Mouse (Mus musculus): Measurements from ENCODE around the gene Gpm6b. TPM values are rescaled to one million over a fixed set of nuclear protein-coding genes. Genes with fewer than 3 reads are reported as not detected.

Gene Gpm6b
- 5.2 TPM for polyA plus RNA-seq (2021)

DNA sequence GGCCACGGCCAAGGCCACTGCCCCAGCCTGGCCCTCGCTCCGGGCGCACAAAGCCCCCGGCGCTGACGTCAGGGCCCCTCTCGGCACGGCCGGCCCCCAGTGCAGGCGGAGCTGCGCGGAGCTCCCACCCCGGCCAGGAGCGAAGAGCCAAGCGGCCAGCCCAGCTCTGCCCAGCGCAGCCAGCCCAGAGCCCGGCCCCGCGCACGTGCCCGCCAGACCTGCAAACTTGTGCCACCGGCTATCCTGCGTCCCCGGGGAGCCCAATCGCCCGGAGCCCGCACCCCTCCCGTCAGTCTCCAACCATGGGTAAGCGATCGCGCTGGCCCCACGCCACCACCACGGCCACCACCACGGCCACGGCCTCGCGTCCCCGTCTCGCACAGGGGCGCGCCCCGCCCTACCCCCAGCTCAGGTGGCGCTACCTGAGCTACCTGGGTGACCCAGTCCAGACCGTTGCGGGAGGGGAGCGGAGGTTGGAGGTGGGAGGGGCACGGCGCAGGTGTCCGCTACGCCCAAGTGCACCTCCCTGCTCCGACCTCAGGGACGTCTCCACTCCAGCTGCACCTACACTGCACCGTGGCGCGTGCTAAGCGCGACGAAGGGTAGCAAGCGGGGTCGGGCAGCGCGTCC is at the start of gene Gpm6b:
TSS of gene Gpm6b (plus strand) at position 81 of the 630 bp plus-strand sequence.
- CTCF ChIA-PET, result no interaction called here
- POLR2A ChIA-PET, result interaction anchor here (0.6 kb wide), 1 partner anchor 62 kb away, joined by 3 read pairs; no protein-coding TSS in a partner anchor
- DNase-seq (ENCODE audit: low read depth, low spot score), result no peak
- H3K27me3 ChIP-seq, result no peaks in the 10 kb centered on the region
- ATAC-seq, result peak; percentile 67
- TF ChIP-seq CTCF (IDR thresholded peaks at IDR 0.05), result no peak
- in situ Hi-C loops (cut with MboI; ENCODE audit: low pct_unique_long_range_greater_than_20kb), result no loop called here

DNA sequence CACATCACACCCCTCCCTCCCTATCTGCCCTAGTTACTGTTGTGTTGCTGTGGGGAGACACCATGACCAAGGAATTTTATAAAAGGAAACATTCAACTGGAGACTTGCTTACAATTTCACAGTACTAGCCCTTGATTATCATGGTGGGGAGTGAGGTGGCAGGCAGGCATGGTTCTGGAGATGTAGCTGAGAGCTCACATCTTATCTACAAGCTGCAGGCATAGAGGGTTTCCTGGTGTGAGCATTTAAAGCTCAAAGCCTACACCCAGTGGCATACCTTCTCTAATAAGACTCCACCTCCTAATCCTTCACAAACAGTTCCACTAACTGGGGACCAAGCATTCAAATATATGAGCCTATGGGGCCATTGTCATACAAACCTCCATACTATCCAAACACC is 42.4 kb upstream of the Gpm6b start:
- TF ChIP-seq CTCF (IDR thresholded peaks at IDR 0.05), result no peak
- DNase-seq (ENCODE audit: low read depth, low spot score) (no peak), ATAC-seq (no peak)
- no peaks in the 10 kb centered on the region for H3K27me3 ChIP-seq
- POLR2A ChIA-PET, result no interaction called here
- CTCF ChIA-PET, result interaction anchor here (1.5 kb wide), 1 partner anchor 10 kb away, joined by 4 read pairs; no protein-coding TSS in a partner anchor
- in situ Hi-C loops (cut with MboI; ENCODE audit: low pct_unique_long_range_greater_than_20kb), result no loop called here

DNA sequence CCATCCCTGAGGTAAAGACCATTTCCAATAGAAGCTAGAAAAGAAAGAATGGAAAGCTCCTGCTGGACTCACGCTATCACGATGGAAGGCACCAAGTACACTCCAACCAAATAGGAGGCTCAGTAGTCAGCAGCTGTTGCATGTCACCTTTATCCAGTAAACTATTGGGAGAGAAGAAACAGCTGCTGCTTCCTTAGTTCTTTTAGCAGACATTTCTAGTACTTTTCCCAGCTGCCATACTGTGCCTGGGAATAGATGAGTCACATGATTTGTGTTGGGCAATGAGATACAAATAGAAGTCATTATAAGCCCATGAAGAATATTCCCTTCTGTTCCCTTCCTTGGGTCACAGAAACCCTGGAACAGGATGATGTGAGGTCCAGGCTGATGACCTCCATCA is 40.4 kb upstream of the Gpm6b start:
- POLR2A ChIA-PET, result no interaction called here
- in situ Hi-C loops (cut with MboI; ENCODE audit: low pct_unique_long_range_greater_than_20kb), result no loop called here
- ATAC-seq, result no peak
- TF ChIP-seq CTCF (IDR thresholded peaks at IDR 0.05), result no peak
- no peaks in the 10 kb centered on the region for H3K27me3 ChIP-seq
- CTCF ChIA-PET, result interaction anchor here (0.9 kb wide), 1 partner anchor 8 kb away, joined by 3 read pairs; no protein-coding TSS in a partner anchor
- no peak for DNase-seq (ENCODE audit: low read depth, low spot score)

DNA sequence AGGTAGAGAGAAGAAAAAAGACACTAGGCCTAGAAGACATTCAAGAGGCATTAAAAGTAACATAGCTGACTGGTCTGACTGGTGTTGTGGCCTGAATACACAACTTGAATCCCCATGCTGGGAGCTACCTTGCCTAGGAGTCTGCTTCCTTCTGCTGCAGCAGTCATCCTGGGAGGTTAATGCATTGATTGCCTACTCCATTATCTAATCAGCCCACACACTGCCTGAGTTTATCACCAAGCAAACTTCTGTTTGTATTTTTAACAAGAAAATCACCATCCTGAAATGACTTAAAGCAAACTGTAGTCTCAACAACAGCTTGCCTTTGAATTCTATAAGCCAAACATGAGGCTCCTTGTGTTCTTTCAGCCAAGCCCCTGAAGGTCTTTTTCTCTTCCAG is 38.9 kb upstream of the Gpm6b start:
- ATAC-seq (no peak), DNase-seq (ENCODE audit: low read depth, low spot score) (no peak)
- peaks cover under 1% of the 10 kb centered on the region for H3K27me3 ChIP-seq
- ChIA-PET POLR2A (no interaction called here), CTCF (no interaction called here)
- in situ Hi-C loops (cut with MboI; ENCODE audit: low pct_unique_long_range_greater_than_20kb), result no loop called here
- no peak for TF ChIP-seq CTCF (IDR thresholded peaks at IDR 0.05)

DNA sequence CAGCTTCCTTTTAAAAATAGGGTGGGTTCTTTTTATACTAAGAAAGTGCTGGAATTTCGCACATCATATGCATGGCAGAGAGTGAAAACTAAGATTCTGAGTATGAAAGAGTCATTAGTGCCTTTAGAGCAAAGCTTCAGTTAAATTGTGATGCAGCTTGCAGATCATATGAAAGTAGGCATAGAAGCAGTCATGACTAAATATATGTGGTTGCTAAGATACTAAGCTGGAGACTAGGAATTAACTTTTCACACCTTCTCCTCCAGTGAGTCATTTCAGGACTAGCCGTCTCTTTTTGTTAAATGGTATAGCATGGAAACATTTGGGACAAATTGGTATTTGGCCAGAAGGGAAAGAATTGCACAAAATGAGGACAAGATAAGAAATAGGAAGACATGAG is 24.1 kb upstream of the Gpm6b start:
- DNase-seq (ENCODE audit: low read depth, low spot score) (no peak), ATAC-seq (no peak)
- H3K27me3 ChIP-seq, result no peaks in the 10 kb centered on the region
- no peak for TF ChIP-seq CTCF (IDR thresholded peaks at IDR 0.05)
- POLR2A ChIA-PET, result interaction anchor here (0.5 kb wide), 1 partner anchor 359 kb away, joined by 3 read pairs; no protein-coding TSS in a partner anchor
- in situ Hi-C loops (cut with MboI; ENCODE audit: low pct_unique_long_range_greater_than_20kb), result no loop called here
- CTCF ChIA-PET, result interaction anchor here (1.4 kb wide), 1 partner anchor 11 kb away, joined by 4 read pairs; no protein-coding TSS in a partner anchor

DNA sequence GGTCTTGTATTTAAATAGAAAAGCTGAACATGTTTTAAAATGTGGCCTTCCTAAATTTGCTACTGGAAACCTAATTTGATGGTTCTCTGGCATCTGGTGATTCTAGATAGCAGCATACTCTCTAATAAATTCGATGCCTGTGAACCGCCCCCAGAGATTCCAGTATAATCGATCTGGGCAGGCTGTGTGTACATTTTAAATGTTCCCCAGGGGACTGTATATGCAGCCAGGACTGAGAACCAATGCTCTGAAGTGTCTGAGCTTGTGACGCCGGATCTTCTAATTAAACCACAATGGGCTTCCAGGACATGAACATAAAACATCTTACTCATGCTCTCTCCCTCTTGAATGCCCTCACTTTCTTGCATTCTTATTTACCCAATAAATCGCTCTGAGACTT is 22.5 kb upstream of the Gpm6b start:
- ChIA-PET CTCF (interaction anchor here (0.6 kb wide), 1 partner anchor 1009 kb away, joined by 3 read pairs; no protein-coding TSS in a partner anchor), POLR2A (no interaction called here)
- no peak for TF ChIP-seq CTCF (IDR thresholded peaks at IDR 0.05)
- DNase-seq (ENCODE audit: low read depth, low spot score) (no peak), ATAC-seq (no peak)
- in situ Hi-C loops (cut with MboI; ENCODE audit: low pct_unique_long_range_greater_than_20kb), result no loop called here
- H3K27me3 ChIP-seq, result no peaks in the 10 kb centered on the region

DNA sequence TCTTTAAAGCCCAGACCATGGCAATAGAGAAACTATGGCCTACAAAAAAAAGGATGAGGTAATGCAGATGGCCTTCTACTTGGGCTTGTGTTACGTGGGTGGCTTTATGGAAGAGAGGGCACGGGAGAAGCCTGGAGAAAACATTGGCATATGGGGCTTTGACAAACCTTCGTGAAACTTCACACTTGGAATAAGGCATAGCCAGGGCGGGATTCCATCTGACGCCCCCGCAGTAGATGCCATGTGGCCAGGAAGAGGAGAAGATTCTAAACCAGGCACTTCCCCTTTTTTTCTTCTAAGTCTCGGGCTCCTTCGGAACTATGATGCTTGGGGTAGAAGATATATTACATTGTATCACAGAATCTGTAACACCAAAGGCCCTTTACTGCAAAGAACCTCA is 22.0 kb upstream of the Gpm6b start:
- ChIA-PET POLR2A (no interaction called here), CTCF (interaction anchor here (0.6 kb wide), 1 partner anchor 1009 kb away, joined by 3 read pairs; no protein-coding TSS in a partner anchor)
- in situ Hi-C loops (cut with MboI; ENCODE audit: low pct_unique_long_range_greater_than_20kb), result no loop called here
- TF ChIP-seq CTCF (IDR thresholded peaks at IDR 0.05), result no peak
- ATAC-seq, result no peak
- no peaks in the 10 kb centered on the region for H3K27me3 ChIP-seq
- no peak for DNase-seq (ENCODE audit: low read depth, low spot score)

DNA sequence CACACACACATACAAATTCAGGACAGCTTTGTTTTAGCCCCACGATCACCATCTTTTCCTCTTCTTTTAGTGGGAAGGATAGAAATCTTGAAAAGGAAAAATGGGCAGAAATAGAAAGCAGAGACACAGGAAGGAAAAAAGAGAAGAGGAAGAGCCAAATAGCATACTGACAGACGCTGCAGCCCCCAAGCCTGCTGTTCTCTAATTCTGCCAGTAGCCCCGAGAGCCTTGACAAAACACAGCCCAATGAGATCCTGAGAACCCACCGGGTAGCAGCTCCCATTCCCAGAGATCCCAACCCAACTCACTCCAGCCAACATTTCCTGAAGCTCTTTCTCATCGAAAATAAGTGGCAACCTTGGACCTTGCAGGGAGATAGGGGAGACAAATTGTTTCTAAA is 19.4 kb upstream of the Gpm6b start:
- POLR2A ChIA-PET, result no interaction called here
- ATAC-seq (no peak), DNase-seq (ENCODE audit: low read depth, low spot score) (no peak)
- no peak for TF ChIP-seq CTCF (IDR thresholded peaks at IDR 0.05)
- H3K27me3 ChIP-seq, result peaks cover 3% of the 10 kb centered on the region
- CTCF ChIA-PET, result interaction anchor here (1.4 kb wide), 1 partner anchor 17 kb away, joined by 4 read pairs; no protein-coding TSS in a partner anchor
- in situ Hi-C loops (cut with MboI; ENCODE audit: low pct_unique_long_range_greater_than_20kb), result no loop called here

DNA sequence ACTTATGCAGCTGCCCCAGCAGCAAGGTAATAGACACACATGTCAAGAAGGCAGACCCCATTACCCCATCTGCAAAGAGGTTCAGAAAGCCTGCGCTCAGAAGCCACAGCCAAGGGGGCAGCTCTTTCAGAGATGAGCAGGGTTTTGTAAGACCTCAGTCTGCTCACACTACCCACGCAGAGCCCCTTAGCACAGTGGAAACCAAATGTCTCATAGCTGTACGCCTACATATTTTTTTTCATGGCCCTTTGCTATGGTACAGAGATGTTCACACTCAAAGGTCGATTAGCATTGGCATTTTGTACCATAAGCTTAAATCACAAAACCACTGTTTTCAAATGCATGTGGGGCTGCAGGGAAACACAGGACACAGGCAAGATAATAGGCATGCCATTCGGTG is 11.9 kb upstream of the Gpm6b start:
- CTCF ChIA-PET, result interaction anchor here (1.1 to 1.4 kb wide), 2 partner anchors 15 to 16 kb away, joined by 3 read pairs; no protein-coding TSS in a partner anchor
- POLR2A ChIA-PET, result no interaction called here
- in situ Hi-C loops (cut with MboI; ENCODE audit: low pct_unique_long_range_greater_than_20kb), result no loop called here
- TF ChIP-seq CTCF (IDR thresholded peaks at IDR 0.05), result no peak
- ATAC-seq (no peak), DNase-seq (ENCODE audit: low read depth, low spot score) (no peak)
- H3K27me3 ChIP-seq, result peaks cover 3% of the 10 kb centered on the region

DNA sequence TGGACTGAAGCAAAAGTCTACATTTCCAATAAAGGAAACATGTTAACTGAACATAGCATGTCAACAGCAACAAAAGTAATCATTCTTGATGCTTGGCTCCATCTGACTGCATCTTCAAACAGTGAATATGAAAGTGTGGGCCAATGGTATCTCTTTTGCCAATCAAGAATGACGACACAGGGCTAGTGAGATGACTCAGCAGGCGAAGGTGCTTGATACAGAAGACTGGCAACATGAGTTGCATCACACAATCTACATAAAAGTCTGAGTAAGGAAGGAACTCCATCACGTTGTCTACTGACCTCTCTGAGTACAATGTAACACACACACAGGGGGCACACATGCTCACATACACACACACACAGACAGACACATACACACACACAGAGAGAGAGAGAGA is 9.0 kb upstream of the Gpm6b start:
- ChIA-PET CTCF (no interaction called here), POLR2A (no interaction called here)
- in situ Hi-C loops (cut with MboI; ENCODE audit: low pct_unique_long_range_greater_than_20kb), result no loop called here
- TF ChIP-seq CTCF (IDR thresholded peaks at IDR 0.05), result no peak
- ATAC-seq (no peak), DNase-seq (ENCODE audit: low read depth, low spot score) (no peak)
- H3K27me3 ChIP-seq, result no peaks in the 10 kb centered on the region

DNA sequence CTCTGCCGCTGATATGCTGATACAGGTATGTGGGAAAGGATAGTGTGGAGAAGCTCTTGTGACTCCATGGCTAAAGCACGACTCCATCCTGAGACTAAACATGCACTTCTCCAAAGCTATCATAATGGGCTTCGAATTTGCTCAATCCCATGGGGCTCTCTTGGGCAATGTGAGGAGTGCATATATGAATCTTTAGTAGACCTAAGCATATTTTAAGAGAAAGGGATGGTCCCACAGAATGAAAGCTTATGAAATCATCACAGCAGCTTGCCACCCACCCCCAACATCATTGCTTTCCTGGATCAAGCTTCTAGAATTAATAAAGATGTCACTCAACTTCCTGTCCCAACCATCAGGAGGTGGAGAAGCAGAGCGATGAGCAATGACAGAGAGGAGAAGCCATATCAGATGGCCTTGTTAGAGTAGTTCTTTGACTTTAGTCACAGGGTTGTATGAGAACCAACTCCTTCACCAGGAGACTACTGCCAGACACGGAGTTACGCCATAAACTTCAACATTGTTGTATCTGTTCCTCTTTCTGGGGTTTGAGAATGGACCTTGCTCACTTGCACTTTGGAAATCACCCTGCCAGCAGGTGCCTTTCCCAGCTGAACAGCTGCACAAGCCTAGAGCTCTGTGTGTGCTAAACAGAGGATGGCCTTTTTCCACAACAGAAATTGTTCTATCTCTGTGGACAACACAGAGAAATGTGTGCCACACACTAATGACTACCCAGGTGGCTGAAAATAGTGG is 8.0 kb upstream of the Gpm6b start:
- ATAC-seq (no peak), DNase-seq (ENCODE audit: low read depth, low spot score) (no peak)
- no peak for TF ChIP-seq CTCF (IDR thresholded peaks at IDR 0.05)
- no peaks in the 10 kb centered on the region for H3K27me3 ChIP-seq
- ChIA-PET POLR2A (no interaction called here), CTCF (no interaction called here)
- in situ Hi-C loops (cut with MboI; ENCODE audit: low pct_unique_long_range_greater_than_20kb), result no loop called here
